Mouse (Mus musculus) cerebral cortex, adult 2 months (tissue): Measurements from ENCODE around the gene Tigd3.

Experiments used
- WGBS: fragments of 180-500 bp; shearing (Covaris S2); methylation state at CpG from one replicate; pipeline ENCODE4 v1.1.7; 2018; 5-methylcytosine and 5-hydroxymethylcytosine counted together

Gene Tigd3

DNA sequence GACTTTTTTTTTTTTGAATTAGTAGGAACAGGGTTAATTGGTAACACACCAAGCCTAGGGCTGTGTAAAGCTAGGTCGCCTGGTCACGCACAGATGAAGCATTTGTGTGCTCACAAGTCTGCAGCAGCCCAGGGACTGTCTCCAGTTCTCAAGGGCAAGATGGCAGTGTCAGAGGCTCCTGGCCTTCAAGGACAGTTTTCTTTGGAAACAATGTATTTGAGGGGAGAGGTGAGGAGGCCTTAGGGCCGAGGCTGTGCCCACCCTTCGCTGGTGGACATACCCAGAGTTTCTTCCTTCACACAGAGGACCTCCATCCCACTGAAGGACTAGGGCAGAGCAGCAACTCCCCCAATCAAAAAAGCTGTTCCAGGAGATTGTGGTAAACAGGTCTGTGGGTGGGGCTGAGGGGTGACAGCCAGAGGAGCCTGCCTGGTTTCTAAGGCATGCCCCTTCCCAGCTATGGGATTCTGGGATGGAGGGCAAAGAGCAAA is 46.6 kb downstream of the Tigd3 start:
- WGBS: 24% methylated on average over 4 of the region's 4 CpGs

- WGBS: 1% methylated on average over 16 of the region's 16 CpGs
Observed at GRCm38 (mm10) chr19:5846557-5847305, 47.2 kb downstream of the Tigd3 start.

DNA sequence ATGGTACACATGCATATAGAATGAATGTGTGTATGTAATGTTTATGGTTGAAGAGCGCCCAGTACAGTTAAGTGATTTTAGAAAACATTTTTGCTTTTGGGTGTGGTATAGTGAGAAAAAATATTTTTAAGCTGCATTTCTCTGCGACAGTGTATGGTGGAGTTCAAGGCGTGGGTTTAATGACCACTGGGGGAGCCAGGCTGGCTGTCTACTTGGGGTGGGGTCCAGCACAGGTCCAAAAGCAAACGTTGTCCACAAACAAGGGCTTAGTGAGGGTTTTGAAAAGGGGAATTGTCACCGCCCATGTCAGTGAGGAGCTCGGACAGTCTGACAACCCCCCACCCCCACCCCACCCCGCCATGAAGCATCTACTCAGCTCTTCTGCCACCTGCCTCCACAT is 47.8 kb downstream of the Tigd3 start:
- WGBS: under 1% methylated on average over 7 of the region's 7 CpGs

DNA sequence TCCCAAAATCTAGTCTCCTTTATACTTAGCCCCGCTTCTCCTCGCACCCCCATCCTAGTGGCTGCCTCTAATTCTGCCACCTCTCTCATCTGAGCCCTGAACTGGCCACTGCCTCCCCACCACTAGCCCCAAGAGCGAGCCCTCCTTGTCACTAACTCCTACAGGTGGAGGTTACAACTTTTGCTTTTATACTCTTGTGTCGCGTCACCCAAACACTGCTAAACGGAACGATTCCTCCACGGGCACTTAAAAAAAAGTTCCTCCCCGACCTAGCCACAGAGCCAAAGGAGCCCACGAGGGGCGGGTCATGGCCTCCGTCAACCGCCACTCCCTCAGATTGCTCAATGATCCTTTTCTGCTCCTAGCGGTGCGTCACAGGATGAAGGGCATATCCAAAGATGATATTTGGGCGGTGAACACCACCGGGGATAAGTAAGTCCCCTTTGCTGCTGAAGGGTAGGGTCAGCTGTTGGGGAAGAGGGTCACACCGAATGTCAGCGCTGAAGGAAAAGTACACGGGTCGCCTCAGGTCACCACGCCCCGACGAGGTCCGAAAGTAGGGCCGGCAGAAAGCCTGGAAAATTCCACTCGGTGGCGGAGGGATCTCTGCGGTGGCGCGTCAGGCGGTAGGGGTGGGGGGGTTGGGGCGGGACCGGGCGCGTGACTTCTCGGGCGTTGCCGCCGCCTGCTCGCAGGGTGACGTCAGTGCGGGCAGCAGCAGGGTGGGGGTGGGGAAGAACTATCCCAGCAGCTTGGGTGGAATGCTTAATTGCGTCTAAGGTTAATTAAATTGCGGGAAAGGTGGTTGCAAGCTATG is 48.4 kb downstream of the Tigd3 start:
- 2% methylated on average over 45 of the region's 45 CpGs for whole genome bisulfite sequencing

DNA sequence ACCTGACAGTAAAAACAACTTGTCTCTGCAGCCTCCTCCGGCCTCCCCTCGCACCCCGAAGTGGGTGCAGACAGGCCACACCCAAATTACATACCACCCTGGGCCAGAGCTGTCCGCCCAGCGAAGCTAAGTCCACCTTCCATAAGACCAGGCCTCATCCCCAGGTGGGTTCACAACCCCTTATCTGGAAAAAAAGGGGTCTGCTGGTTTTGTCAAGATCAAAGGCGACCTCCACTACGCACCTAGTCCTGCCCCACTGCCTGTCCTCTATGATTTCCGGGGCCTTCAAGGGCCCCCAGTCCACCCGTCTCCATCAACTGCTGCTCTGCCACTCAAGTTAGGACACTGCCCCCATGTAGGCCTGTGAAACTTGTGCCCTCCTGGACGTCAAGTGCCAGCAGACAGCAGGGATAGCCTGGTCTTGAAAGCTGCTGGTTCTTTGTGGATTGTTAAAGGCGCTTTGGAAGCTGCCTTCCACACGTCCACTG is 49.1 kb downstream of the Tigd3 start:
- 62% methylated on average over 12 of the region's 12 CpGs for WGBS

DNA sequence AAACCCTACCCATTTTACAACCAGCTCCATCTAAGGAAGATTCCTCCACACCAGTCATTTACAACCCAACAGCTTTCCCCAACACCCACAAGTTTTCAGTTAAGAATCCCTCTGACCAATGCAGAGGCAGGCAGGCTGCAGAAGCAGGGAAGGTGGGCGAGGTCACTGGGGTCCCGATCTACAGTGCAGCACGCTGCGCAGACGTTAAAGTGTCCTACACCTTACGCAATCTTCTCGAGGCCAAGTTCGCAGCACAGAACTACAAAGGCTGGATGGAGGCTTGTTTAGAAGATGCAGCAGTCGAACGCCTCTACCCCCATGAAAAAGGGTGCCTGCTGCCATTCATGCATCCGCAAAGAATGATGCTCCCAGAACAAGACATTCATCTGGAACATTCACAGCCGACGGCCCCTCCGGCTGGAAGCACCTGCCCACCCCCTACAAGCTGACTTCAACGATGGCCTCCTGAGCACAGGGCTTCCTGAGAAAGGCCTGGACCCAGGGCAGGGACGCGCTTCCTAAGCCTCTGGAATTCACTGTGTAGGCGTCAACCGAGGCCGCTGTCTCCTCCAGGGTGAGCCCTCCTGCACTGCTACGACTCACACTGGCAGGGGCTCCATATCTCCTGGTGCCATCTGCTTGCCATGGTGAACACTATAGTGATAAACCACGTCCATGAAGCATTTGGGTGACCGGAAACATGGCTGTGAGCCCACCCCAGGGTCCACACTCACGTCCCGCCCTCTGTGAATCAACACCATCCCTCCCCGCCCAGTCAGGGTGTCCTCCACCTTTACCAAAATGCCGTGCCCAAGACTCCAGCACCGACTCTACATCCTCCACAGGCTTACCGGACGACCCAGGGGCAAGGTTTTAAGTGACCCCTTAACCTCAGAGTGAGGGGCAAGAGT is 49.9 kb downstream of the Tigd3 start:
- WGBS: 60% methylated on average over 30 of the region's 30 CpGs

GRCm38 (mm10) chr19:5842785-5843730 is 50.9 kb downstream of the Tigd3 start:
- WGBS: 42% methylated on average over 9 of the region's 9 CpGs

DNA sequence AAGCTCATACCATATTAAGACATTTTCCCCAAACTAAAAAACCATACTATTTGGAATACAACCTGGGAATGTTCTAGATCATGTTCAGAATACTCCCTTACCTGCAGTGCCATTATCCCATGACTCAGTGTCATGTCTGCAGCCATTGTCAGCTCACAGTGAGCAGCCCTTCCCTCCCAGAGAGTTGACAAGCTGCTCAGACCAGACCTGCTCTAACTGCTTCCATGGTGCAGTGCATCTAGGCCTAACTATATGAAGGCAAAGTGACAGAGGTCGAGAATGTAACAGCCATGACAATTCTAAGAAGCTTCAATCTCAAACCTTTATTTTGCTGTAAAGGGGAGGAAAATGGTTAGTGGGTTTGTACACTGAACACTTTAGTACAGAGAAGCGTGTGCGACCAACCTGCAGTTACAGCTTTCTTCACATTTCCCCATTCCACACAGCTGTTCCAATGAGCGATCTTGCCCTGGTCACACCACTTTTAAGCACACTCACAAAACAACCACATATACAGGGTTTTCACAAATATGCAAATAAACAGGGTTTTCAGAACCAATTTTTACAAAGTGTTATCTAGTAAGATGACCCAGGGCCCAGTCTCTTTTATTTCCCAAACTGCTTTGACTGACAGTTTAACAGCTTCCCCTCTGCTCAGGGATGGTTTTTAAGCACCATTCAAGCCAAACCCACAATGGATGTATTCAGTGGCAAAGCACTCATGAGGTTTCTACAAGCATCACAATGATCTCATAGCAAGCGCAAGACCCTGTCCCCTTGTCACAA is 51.8 kb downstream of the Tigd3 start:
- 56% methylated on average over 5 of the region's 5 CpGs for WGBS

DNA sequence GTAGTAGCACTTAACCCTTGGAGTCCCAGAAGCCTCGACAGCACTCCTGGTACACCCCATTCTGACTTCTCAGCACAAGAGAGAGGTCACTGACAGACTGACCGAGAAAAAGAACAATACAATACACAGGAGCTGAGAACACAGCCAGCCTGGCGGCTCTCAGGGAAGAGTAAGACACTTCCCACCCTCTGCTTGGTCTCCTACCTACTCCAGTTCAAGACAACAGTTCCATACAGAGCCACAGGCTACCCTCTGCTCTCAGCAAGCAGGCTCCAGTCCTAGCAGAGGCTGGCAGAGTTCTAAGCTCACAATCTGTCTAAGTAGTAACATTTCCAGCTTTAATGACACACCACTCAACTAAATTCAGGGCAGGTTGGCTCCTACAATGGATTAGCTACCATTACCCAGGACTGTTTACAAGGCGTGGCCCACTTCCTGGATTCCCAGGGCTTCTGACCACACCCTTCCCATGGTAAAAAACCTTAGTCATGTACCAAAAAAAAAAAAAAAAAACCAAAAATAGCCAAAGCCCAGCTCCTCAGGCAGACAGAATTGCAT is 52.5 kb downstream of the Tigd3 start:
- WGBS: 40% methylated on average over 4 of the region's 4 CpGs
